Mouse (Mus musculus): Measurements from ENCODE around the gene Ntm. TPM values are rescaled to one million over a fixed set of nuclear protein-coding genes. Genes with fewer than 3 reads are reported as not detected.

Ntm gene
- polyA plus RNA-seq, 1 experiment from 2014 or later = 48.5 TPM

- no peaks in the 10 kb centered on the region for H3K36me3 ChIP-seq (ENCODE audit: control insufficient read depth, insufficient read depth, low read length)
- no peaks in the 10 kb centered on the region for H3K27me3 ChIP-seq (ENCODE audit: control insufficient read depth, insufficient read depth, low read length)
- H3K9me3 ChIP-seq (ENCODE audit: control insufficient read depth, low read length) = no peaks in the 10 kb centered on the region
- H3K9ac ChIP-seq (ENCODE audit: low read depth, low read length) = no peak overlapping the region
- H3K4me2 ChIP-seq (replicated peaks; ENCODE audit: low read depth, low read length) = no peak overlapping the region
- peak; percentile 80; the same call in 1 of the 2 replicates for ATAC-seq (ENCODE audit: low FRiP score, low TSS enrichment)
- WGBS = 40% methylated on average over 10 of the region's 10 CpGs
- H3K4me1 ChIP-seq (ENCODE audit: control insufficient read depth, insufficient read depth, low read length) = no peaks in the 10 kb centered on the region
- H3K27ac ChIP-seq (ENCODE audit: low read depth, low read length) = no peak overlapping the region
- H3K4me3 ChIP-seq (ENCODE audit: low read length) = no peak overlapping the region
Measured at GRCm38 (mm10) chr9:29268583-29269276, 694.2 kb downstream of the Ntm start.

GRCm38 (mm10) chr9:29267663-29268062 lies 695.3 kb downstream of the Ntm start:
- H3K4me3 ChIP-seq (ENCODE audit: low read length) = no peak overlapping the region
- H3K9me3 ChIP-seq (ENCODE audit: control insufficient read depth, low read length) = no peaks in the 10 kb centered on the region
- WGBS = 57% methylated on average over 3 of the region's 3 CpGs
- ATAC-seq (ENCODE audit: low FRiP score, low TSS enrichment) = no peak
- H3K9ac ChIP-seq (ENCODE audit: low read depth, low read length) = no peak overlapping the region
- H3K36me3 ChIP-seq (ENCODE audit: control insufficient read depth, insufficient read depth, low read length) = no peaks in the 10 kb centered on the region
- no peaks in the 10 kb centered on the region for H3K27me3 ChIP-seq (ENCODE audit: control insufficient read depth, insufficient read depth, low read length)
- H3K4me1 ChIP-seq (ENCODE audit: control insufficient read depth, insufficient read depth, low read length) = no peaks in the 10 kb centered on the region
- no peak overlapping the region for H3K27ac ChIP-seq (ENCODE audit: low read depth, low read length)
- H3K4me2 ChIP-seq (replicated peaks; ENCODE audit: low read depth, low read length) = no peak overlapping the region

- Histone ChIP-seq H3K9me3 (ENCODE audit: control insufficient read depth, low read length) (no peaks in the 10 kb centered on the region), H3K4me1 (ENCODE audit: control insufficient read depth, insufficient read depth, low read length) (no peaks in the 10 kb centered on the region), H3K27ac (ENCODE audit: low read depth, low read length) (no peak overlapping the region), H3K4me2 (replicated peaks; ENCODE audit: low read depth, low read length) (no peak overlapping the region), H3K9ac (ENCODE audit: low read depth, low read length) (no peak overlapping the region), H3K36me3 (ENCODE audit: control insufficient read depth, insufficient read depth, low read length) (no peaks in the 10 kb centered on the region), H3K27me3 (ENCODE audit: control insufficient read depth, insufficient read depth, low read length) (no peaks in the 10 kb centered on the region), H3K4me3 (ENCODE audit: low read length) (no peak overlapping the region)
- 78% methylated on average over 4 of the region's 4 CpGs for WGBS
- ATAC-seq (ENCODE audit: low FRiP score, low TSS enrichment) = no peak
Measured at GRCm38 (mm10) chr9:29265177-29265576, 697.8 kb downstream of the Ntm start.

- Histone ChIP-seq H3K9ac (ENCODE audit: low read depth, low read length) (no peak overlapping the region), H3K36me3 (ENCODE audit: control insufficient read depth, insufficient read depth, low read length) (no peaks in the 10 kb centered on the region), H3K27me3 (ENCODE audit: control insufficient read depth, insufficient read depth, low read length) (no peaks in the 10 kb centered on the region), H3K4me2 (replicated peaks; ENCODE audit: low read depth, low read length) (no peak overlapping the region), H3K27ac (ENCODE audit: low read depth, low read length) (no peak overlapping the region), H3K4me1 (ENCODE audit: control insufficient read depth, insufficient read depth, low read length) (no peaks in the 10 kb centered on the region), H3K9me3 (ENCODE audit: control insufficient read depth, low read length) (no peaks in the 10 kb centered on the region), H3K4me3 (ENCODE audit: low read length) (no peak overlapping the region)
- WGBS = 48% methylated on average over 3 of the region's 3 CpGs
- no peak for ATAC-seq (ENCODE audit: low FRiP score, low TSS enrichment)
Measured at GRCm38 (mm10) chr9:29262836-29263235, 700.1 kb downstream of the Ntm start.

- Histone ChIP-seq H3K4me3 (ENCODE audit: low read length) (no peak overlapping the region), H3K4me1 (ENCODE audit: control insufficient read depth, insufficient read depth, low read length) (no peaks in the 10 kb centered on the region), H3K9ac (ENCODE audit: low read depth, low read length) (no peak overlapping the region), H3K27ac (ENCODE audit: low read depth, low read length) (no peak overlapping the region), H3K9me3 (ENCODE audit: control insufficient read depth, low read length) (no peaks in the 10 kb centered on the region), H3K36me3 (ENCODE audit: control insufficient read depth, insufficient read depth, low read length) (no peaks in the 10 kb centered on the region), H3K27me3 (ENCODE audit: control insufficient read depth, insufficient read depth, low read length) (no peaks in the 10 kb centered on the region), H3K4me2 (replicated peaks; ENCODE audit: low read depth, low read length) (no peak overlapping the region)
- 81% methylated on average over 2 of the region's 2 CpGs for WGBS
- no peak for ATAC-seq (ENCODE audit: low FRiP score, low TSS enrichment)
Measured at GRCm38 (mm10) chr9:29252866-29253265, 710.1 kb downstream of the Ntm start.

- no peak overlapping the region for H3K9ac ChIP-seq (ENCODE audit: low read depth, low read length)
- no peaks in the 10 kb centered on the region for H3K9me3 ChIP-seq (ENCODE audit: control insufficient read depth, low read length)
- no peak overlapping the region for H3K27ac ChIP-seq (ENCODE audit: low read depth, low read length)
- ATAC-seq (ENCODE audit: low FRiP score, low TSS enrichment) = no peak
- H3K27me3 ChIP-seq (ENCODE audit: control insufficient read depth, insufficient read depth, low read length) = no peaks in the 10 kb centered on the region
- no peak overlapping the region for H3K4me2 ChIP-seq (replicated peaks; ENCODE audit: low read depth, low read length)
- no peaks in the 10 kb centered on the region for H3K36me3 ChIP-seq (ENCODE audit: control insufficient read depth, insufficient read depth, low read length)
- H3K4me3 ChIP-seq (ENCODE audit: low read length) = no peak overlapping the region
- 74% methylated on average over 3 of the region's 3 CpGs for WGBS
- H3K4me1 ChIP-seq (ENCODE audit: control insufficient read depth, insufficient read depth, low read length) = no peaks in the 10 kb centered on the region
Measured at GRCm38 (mm10) chr9:29250813-29251212, 712.1 kb downstream of the Ntm start.

- H3K27ac ChIP-seq (ENCODE audit: low read depth, low read length) = no peak overlapping the region
- H3K4me1 ChIP-seq (ENCODE audit: control insufficient read depth, insufficient read depth, low read length) = no peaks in the 10 kb centered on the region
- H3K4me2 ChIP-seq (replicated peaks; ENCODE audit: low read depth, low read length) = no peak overlapping the region
- H3K36me3 ChIP-seq (ENCODE audit: control insufficient read depth, insufficient read depth, low read length) = no peaks in the 10 kb centered on the region
- WGBS = 71% methylated on average over 3 of the region's 3 CpGs
- H3K9ac ChIP-seq (ENCODE audit: low read depth, low read length) = no peak overlapping the region
- H3K9me3 ChIP-seq (ENCODE audit: control insufficient read depth, low read length) = no peaks in the 10 kb centered on the region
- H3K27me3 ChIP-seq (ENCODE audit: control insufficient read depth, insufficient read depth, low read length) = no peaks in the 10 kb centered on the region
- H3K4me3 ChIP-seq (ENCODE audit: low read length) = no peak overlapping the region
- no peak for ATAC-seq (ENCODE audit: low FRiP score, low TSS enrichment)
Measured at GRCm38 (mm10) chr9:29247812-29248211, 715.1 kb downstream of the Ntm start.

GRCm38 (mm10) chr9:29244006-29244405 lies 718.9 kb downstream of the Ntm start:
- no peaks in the 10 kb centered on the region for H3K36me3 ChIP-seq (ENCODE audit: control insufficient read depth, insufficient read depth, low read length)
- ATAC-seq (ENCODE audit: low FRiP score, low TSS enrichment) = no peak
- H3K4me3 ChIP-seq (ENCODE audit: low read length) = no peak overlapping the region
- H3K9ac ChIP-seq (ENCODE audit: low read depth, low read length) = no peak overlapping the region
- no peaks in the 10 kb centered on the region for H3K4me1 ChIP-seq (ENCODE audit: control insufficient read depth, insufficient read depth, low read length)
- H3K27me3 ChIP-seq (ENCODE audit: control insufficient read depth, insufficient read depth, low read length) = no peaks in the 10 kb centered on the region
- no peaks in the 10 kb centered on the region for H3K9me3 ChIP-seq (ENCODE audit: control insufficient read depth, low read length)
- 89% methylated on average over 2 of the region's 2 CpGs for whole genome bisulfite sequencing
- no peak overlapping the region for H3K27ac ChIP-seq (ENCODE audit: low read depth, low read length)
- H3K4me2 ChIP-seq (replicated peaks; ENCODE audit: low read depth, low read length) = no peak overlapping the region

- Histone ChIP-seq H3K4me2 (replicated peaks; ENCODE audit: low read depth, low read length) (no peak overlapping the region), H3K4me1 (ENCODE audit: control insufficient read depth, insufficient read depth, low read length) (no peaks in the 10 kb centered on the region), H3K4me3 (ENCODE audit: low read length) (no peak overlapping the region), H3K9ac (ENCODE audit: low read depth, low read length) (no peak overlapping the region), H3K27ac (ENCODE audit: low read depth, low read length) (no peak overlapping the region), H3K9me3 (ENCODE audit: control insufficient read depth, low read length) (no peaks in the 10 kb centered on the region), H3K36me3 (ENCODE audit: control insufficient read depth, insufficient read depth, low read length) (no peaks in the 10 kb centered on the region), H3K27me3 (ENCODE audit: control insufficient read depth, insufficient read depth, low read length) (no peaks in the 10 kb centered on the region)
- no peak for ATAC-seq (ENCODE audit: low FRiP score, low TSS enrichment)
- 85% methylated on average over 8 of the region's 8 CpGs for WGBS
Measured at GRCm38 (mm10) chr9:29242497-29243422, 720.2 kb downstream of the Ntm start.

All from kidney, embryonic 14.5 days (tissue).